Mouse (Mus musculus): ENCODE measurements around the gene Gm8251.
"Not testable (repeated sequence)": the region's sequence is repeated elsewhere in the genome, so short reads cannot be mapped to it uniquely, and the experiment has no call there.

Gene Gm8251

GRCm38 (mm10) chr1:44061836-44062235 is at the start of gene Gm8251:
Gene Gm8251 (minus strand): TSS chr1:44061936.
- no peak for DNase-seq (ENCODE audit: low read depth, low spot score)

- DNase-seq (ENCODE audit: low read depth, low spot score): peak; percentile 27
These were observed 41.2 kb upstream of the Gm8251 start for GRCm38 (mm10) chr1:44102939-44103338.

- DNase-seq (ENCODE audit: low read depth, low spot score): peak; percentile 95
These were observed 40.6 kb upstream of the Gm8251 start, which contains the start of gene Tex30 for GRCm38 (mm10) chr1:44102259-44102717. Gene Tex30 (minus strand): TSS chr1:44102441.

GRCm38 (mm10) chr1:44101448-44102225 is 39.9 kb upstream of the Gm8251 start:
- DNase-seq (ENCODE audit: low read depth, low spot score): peak; percentile 56

GRCm38 (mm10) chr1:44064625-44065024 is 2.9 kb upstream of the Gm8251 start:
- peak; percentile 80 for DNase-seq (ENCODE audit: low read depth, low spot score)

- DNase-seq (ENCODE audit: low read depth, low spot score): no peak
These were observed 1.7 kb upstream of the Gm8251 start for GRCm38 (mm10) chr1:44063439-44063838.

GRCm38 (mm10) chr1:44057805-44058204 is 3.9 kb downstream of the Gm8251 start:
- DNase-seq (ENCODE audit: low read depth, low spot score): no peak

- DNase-seq (ENCODE audit: low read depth, low spot score): peak; percentile 29
These were observed 15.2 kb downstream of the Gm8251 start for GRCm38 (mm10) chr1:44046556-44046955.

- DNase-seq (ENCODE audit: low read depth, low spot score): not testable (repeated sequence)
These were observed 16.0 kb downstream of the Gm8251 start for GRCm38 (mm10) chr1:44045689-44046088.

- DNase-seq (ENCODE audit: low read depth, low spot score): no peak
These were observed 19.2 kb downstream of the Gm8251 start for GRCm38 (mm10) chr1:44042555-44042915.

- DNase-seq (ENCODE audit: low read depth, low spot score): peak; percentile 76
These were observed 19.8 kb downstream of the Gm8251 start for GRCm38 (mm10) chr1:44041797-44042554.

- DNase-seq (ENCODE audit: low read depth, low spot score): no peak
These were observed 28.8 kb downstream of the Gm8251 start for GRCm38 (mm10) chr1:44032948-44033347.

GRCm38 (mm10) chr1:44032213-44032612 is 29.5 kb downstream of the Gm8251 start:
- DNase-seq (ENCODE audit: low read depth, low spot score): peak; percentile 46

GRCm38 (mm10) chr1:44027651-44028050 is 34.1 kb downstream of the Gm8251 start:
- peak; percentile 23 for DNase-seq (ENCODE audit: low read depth, low spot score)

- no peak for DNase-seq (ENCODE audit: low read depth, low spot score)
These were observed 39.1 kb downstream of the Gm8251 start for GRCm38 (mm10) chr1:44022656-44023055.

- no peak for DNase-seq (ENCODE audit: low read depth, low spot score)
These were observed 41.8 kb downstream of the Gm8251 start, which contains the start of gene Mettl21c for GRCm38 (mm10) chr1:44019934-44020333. Gene Mettl21c (minus strand): TSS chr1:44020034.

GRCm38 (mm10) chr1:44015556-44015955 is 46.2 kb downstream of the Gm8251 start:
- DNase-seq (ENCODE audit: low read depth, low spot score): no peak

Measured in 3T3-L1 (cell line).